Mouse (Mus musculus): ENCODE data around the gene Ubiad1. TPM values are rescaled to one million over a fixed set of nuclear protein-coding genes. Genes with fewer than 3 reads are reported as not detected.

Gene Ubiad1
- polyA plus RNA-seq, 1 experiment from 2014 or later, result 21.7 TPM

DNA sequence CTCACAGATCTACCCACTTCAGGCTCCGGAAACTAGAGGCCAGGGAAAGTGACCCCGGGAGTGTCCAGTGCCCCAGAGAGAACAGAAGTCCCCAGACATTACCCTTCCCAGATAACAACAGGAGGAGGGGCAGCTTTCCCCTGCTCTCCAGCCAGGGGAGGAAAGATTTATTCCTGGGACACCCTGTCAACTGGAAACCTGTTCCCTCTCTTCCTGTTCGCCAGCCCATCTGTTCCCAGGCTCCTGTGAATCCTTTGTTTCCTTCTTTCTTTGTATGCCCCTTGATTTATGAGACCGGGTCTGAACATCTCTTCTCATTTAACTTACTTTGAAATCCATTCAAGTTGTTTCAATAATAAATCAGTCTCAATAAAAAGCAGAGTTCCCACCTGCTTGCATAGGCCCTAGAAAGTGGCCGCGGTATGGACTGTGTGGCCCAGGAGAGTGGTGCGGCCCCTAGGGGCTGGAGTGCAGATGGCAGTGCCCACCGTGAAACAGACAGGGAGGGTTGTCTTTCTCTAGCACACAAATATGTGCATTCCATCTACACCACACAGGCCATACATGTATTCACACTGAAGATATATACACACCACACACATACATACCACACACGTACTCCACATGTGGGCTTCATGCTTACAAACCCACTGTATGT lies 45.0 kb downstream of the Ubiad1 start:
- 67% methylated on average over 9 of the region's 9 CpGs for WGBS

DNA sequence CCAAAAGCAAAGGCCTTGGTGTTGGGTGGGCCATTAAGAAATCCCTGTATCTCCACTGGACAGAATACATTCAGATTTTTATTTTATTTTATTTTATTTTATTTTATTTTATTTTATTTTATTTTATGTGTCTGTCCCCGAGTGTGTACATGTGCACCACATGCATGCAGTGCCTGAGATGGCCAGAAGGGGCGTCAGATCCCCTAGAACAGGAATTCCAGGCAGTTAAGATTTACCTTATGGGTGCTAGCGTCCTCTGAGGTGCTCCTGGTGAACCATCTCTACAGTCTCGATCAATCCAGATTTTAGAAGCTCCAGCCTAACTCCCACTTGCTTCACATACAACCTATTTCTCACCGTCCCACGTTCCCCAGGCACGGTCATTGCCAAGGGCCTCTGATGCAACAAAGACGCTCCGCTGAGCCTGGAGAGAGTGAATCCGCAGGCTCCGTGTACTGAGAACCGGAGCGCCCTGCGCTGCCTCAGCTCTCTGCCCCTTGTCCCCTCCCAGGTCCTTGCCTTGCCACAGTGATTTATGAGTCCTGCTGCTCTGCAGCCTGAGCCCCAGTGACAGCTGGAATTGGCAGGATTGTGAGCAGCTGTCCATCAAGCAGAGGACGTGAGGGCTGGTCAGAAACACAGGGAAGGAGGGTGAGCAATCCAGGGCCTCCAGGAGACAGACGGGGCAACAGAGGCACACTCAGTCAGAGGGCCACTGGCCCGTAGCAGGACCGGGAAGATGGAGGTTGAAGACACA lies 46.9 kb downstream of the Ubiad1 start:
- no peak for ATAC-seq (ENCODE audit: insufficient number of reproducible peaks, low FRiP score, low TSS enrichment, low read depth)
- H3K9ac ChIP-seq, result no peak overlapping the region
- no peaks in the 10 kb centered on the region for H3K36me3 ChIP-seq
- H3K27ac ChIP-seq (replicated peaks), result no peak overlapping the region
- WGBS, result 80% methylated on average over 18 of the region's 18 CpGs
- no peak overlapping the region for H3K4me3 ChIP-seq (replicated peaks)
- H3K9me3 ChIP-seq (replicated peaks), result no peaks in the 10 kb centered on the region
- peaks cover 10% of the 10 kb centered on the region for H3K27me3 ChIP-seq
- no peaks in the 10 kb centered on the region for H3K4me1 ChIP-seq
- no peak overlapping the region for H3K4me2 ChIP-seq (replicated peaks)

More for the DNA sequence above, 45.0 kb downstream of the Ubiad1 start:
- Histone ChIP-seq H3K4me3 (replicated peaks) (no peak overlapping the region), H3K27me3 (peaks cover 28% of the 10 kb centered on the region), H3K36me3 (no peaks in the 10 kb centered on the region), H3K9ac (no peak overlapping the region), H3K4me2 (replicated peaks) (no peak overlapping the region), H3K27ac (replicated peaks) (no peak overlapping the region), H3K9me3 (replicated peaks) (no peaks in the 10 kb centered on the region), H3K4me1 (peaks cover 5% of the 10 kb centered on the region; the same call in 1 of the 2 replicates)
- ATAC-seq (ENCODE audit: insufficient number of reproducible peaks, low FRiP score, low TSS enrichment, low read depth), result no peak

DNA sequence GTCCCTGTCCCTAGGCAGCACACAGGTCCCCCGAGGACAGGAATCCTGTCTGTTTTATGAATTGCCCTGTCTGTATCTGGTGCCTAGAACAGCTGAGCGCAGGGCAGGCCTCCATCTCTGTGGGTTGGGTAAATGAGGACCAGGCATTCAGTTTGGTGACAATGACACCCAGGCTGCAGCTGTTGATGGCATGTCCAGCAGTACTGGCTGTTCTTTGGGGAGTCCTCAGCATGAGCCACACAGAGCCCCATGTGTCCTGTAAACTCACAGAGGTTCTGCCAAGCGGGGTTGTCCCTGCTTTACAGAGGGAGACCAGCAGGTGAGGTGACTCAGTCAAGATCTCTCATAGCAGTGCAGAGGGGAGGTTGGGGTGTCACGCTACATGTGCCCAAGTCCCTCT lies 47.5 kb downstream of the Ubiad1 start:
- Histone ChIP-seq H3K4me3 (replicated peaks) (no peak overlapping the region), H3K4me1 (no peaks in the 10 kb centered on the region), H3K27ac (replicated peaks) (no peak overlapping the region), H3K27me3 (peaks cover 10% of the 10 kb centered on the region), H3K4me2 (replicated peaks) (no peak overlapping the region), H3K9me3 (replicated peaks) (no peaks in the 10 kb centered on the region), H3K9ac (no peak overlapping the region), H3K36me3 (no peaks in the 10 kb centered on the region)
- no peak for ATAC-seq (ENCODE audit: insufficient number of reproducible peaks, low FRiP score, low TSS enrichment, low read depth)
- WGBS, result 76% methylated on average over 4 of the region's 4 CpGs

DNA sequence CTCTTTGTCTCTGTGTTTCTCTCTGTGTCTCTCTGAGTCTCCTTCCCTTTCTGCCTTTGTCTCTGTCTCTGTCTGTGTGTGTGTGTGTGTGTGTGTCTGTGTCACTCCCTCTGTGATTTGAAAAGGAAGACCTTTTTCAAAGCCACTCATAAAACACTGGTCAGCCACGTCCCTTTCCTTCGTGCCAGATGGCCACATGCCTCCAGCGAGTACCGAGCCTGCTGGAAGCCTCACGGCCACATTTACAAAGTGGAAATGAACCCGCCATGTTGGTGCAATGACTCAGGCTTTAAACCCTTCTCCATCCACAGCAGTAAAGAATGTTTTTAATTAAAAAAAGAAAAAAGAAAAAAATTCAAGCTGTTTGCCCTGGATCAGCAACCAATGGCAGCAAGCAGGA lies 48.7 kb downstream of the Ubiad1 start:
- Histone ChIP-seq H3K36me3 (no peaks in the 10 kb centered on the region), H3K9ac (no peak overlapping the region), H3K4me2 (replicated peaks) (no peak overlapping the region), H3K27ac (replicated peaks) (no peak overlapping the region), H3K27me3 (no peaks in the 10 kb centered on the region), H3K9me3 (replicated peaks) (no peaks in the 10 kb centered on the region), H3K4me3 (replicated peaks) (no peak overlapping the region), H3K4me1 (no peaks in the 10 kb centered on the region)
- 53% methylated on average over 6 of the region's 6 CpGs for WGBS
- no peak for ATAC-seq (ENCODE audit: insufficient number of reproducible peaks, low FRiP score, low TSS enrichment, low read depth)

DNA sequence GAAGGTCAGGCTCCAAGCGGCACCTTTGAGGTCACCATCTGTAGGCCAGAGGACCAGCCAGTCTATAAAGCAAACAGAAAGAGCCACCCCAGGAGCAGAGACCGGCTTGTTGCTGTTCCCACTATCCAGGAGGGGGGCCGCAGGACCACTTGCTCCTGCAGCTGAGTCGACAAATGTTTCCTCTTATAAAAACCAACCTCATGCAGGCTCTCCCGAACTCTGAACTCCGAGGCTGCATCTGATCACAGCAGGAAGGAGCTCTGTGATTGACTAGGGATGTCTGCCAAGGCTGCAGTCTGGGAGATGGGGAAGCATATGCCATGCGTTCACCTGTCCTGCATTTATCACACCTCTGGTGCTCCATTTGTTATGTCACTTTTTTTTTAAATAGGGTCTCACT lies 49.4 kb downstream of the Ubiad1 start:
- no peaks in the 10 kb centered on the region for H3K4me1 ChIP-seq
- no peaks in the 10 kb centered on the region for H3K27me3 ChIP-seq
- no peak overlapping the region for H3K4me3 ChIP-seq (replicated peaks)
- 35% methylated on average over 7 of the region's 7 CpGs for WGBS
- H3K9ac ChIP-seq, result no peak overlapping the region
- no peaks in the 10 kb centered on the region for H3K36me3 ChIP-seq
- no peaks in the 10 kb centered on the region for H3K9me3 ChIP-seq (replicated peaks)
- no peak overlapping the region for H3K4me2 ChIP-seq (replicated peaks)
- no peak overlapping the region for H3K27ac ChIP-seq (replicated peaks)
- no peak for ATAC-seq (ENCODE audit: insufficient number of reproducible peaks, low FRiP score, low TSS enrichment, low read depth)

DNA sequence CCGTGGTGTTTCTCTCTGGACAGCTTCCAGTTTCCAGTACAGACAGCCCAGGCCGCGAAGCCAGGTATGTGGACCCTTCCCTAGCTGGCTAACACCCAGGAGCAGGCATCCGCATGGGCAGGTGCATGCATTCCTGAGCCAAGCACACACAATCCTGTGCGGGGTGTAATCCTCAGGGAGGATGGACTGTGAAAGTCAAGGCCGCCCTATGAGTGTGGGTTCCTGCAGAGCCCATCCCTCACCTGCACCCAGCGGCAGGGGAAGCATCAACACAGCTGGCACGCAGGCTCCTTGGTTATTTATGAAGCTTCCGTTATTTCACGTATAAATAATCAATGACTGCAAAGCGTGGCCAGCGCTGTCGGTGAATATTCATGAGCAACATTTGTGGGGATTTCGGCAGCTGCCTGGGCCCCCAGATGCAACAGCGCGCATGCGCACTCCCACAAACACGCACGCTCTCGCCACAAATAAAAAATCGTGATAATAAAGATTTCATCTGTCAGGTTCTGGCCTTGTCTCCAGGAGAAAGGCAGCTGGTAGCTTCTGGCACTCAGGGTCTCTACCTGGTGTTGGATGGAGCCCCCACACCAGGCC lies 52.8 kb downstream of the Ubiad1 start:
- Histone ChIP-seq H3K4me2 (replicated peaks) (no peak overlapping the region), H3K9ac (no peak overlapping the region), H3K4me3 (replicated peaks) (no peak overlapping the region), H3K27ac (replicated peaks) (no peak overlapping the region), H3K4me1 (no peaks in the 10 kb centered on the region), H3K9me3 (replicated peaks) (no peaks in the 10 kb centered on the region), H3K27me3 (no peaks in the 10 kb centered on the region), H3K36me3 (no peaks in the 10 kb centered on the region)
- no peak for ATAC-seq (ENCODE audit: insufficient number of reproducible peaks, low FRiP score, low TSS enrichment, low read depth)
- 65% methylated on average over 21 of the region's 21 CpGs for WGBS

DNA sequence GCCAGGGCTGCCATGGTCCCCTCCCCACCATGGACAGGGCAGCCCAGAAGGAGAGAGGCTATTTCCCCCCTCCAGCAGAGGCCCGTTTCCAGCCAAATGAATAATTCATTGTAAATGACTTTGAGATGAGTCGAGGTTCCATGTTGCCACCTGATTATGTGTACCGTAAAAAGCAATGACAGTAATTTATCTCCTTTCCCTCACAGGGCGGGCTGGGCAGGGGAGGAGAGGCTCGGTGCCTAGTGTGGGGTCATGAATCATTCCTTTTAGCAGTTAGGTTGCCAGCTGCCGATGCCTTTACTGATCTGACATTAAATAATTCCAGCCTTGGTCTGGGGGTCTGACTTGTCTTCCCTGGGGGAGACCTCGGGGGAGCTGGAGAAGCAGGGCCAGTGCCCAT lies 54.9 kb downstream of the Ubiad1 start:
- ATAC-seq (ENCODE audit: insufficient number of reproducible peaks, low FRiP score, low TSS enrichment, low read depth), result no peak
- Histone ChIP-seq H3K27ac (replicated peaks) (no peak overlapping the region), H3K27me3 (no peaks in the 10 kb centered on the region), H3K4me3 (replicated peaks) (no peak overlapping the region), H3K4me1 (no peaks in the 10 kb centered on the region), H3K9ac (no peak overlapping the region), H3K4me2 (replicated peaks) (no peak overlapping the region), H3K9me3 (replicated peaks) (no peaks in the 10 kb centered on the region), H3K36me3 (no peaks in the 10 kb centered on the region)
- WGBS, result 70% methylated on average over 6 of the region's 7 CpGs

DNA sequence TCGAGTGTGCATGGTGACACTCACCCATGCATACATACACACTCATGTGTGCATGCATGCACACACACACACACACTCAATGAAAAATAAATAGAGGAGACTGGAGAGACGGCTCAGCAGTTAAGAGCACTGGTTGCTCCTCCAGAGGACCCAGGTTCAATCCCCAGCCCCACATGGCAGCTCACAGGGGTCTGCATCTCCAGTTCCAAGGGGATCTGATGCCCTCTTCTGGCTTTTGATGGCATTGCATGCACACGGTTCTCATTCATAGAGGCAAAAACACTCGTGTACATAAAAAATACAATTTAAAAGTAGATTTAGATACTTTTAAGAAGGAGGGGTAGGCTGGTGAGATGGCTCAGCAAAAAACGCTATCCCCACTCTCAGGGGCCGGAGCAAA lies 55.5 kb downstream of the Ubiad1 start:
- H3K36me3 ChIP-seq, result no peaks in the 10 kb centered on the region
- H3K27me3 ChIP-seq, result no peaks in the 10 kb centered on the region
- no peaks in the 10 kb centered on the region for H3K4me1 ChIP-seq
- no peak for ATAC-seq (ENCODE audit: insufficient number of reproducible peaks, low FRiP score, low TSS enrichment, low read depth)
- no peak overlapping the region for H3K27ac ChIP-seq (replicated peaks)
- H3K4me2 ChIP-seq (replicated peaks), result no peak overlapping the region
- H3K4me3 ChIP-seq (replicated peaks), result no peak overlapping the region
- 60% methylated on average over 6 of the region's 6 CpGs for WGBS
- no peaks in the 10 kb centered on the region for H3K9me3 ChIP-seq (replicated peaks)
- H3K9ac ChIP-seq, result no peak overlapping the region

DNA sequence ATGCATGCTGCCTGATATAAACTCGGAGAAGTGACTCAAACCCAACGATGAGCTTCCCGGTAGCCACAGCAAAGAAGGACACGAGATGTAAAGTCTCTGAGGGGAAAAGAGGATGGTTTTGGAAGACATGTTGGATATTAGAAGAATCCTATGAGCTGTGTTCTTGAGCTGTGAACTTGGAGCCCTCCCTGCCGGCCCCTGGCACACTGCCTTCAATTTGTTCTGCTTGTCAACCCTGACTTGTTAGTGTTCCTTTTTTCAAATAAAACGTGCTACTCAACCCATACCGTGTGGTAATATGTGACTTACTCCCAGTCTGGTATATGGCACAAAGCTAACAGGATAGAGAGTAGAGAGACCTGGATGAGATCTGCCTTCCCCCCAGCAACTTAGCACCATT lies 59.3 kb downstream of the Ubiad1 start:
- no peaks in the 10 kb centered on the region for H3K27me3 ChIP-seq
- no peak overlapping the region for H3K27ac ChIP-seq (replicated peaks)
- no peak for ATAC-seq (ENCODE audit: insufficient number of reproducible peaks, low FRiP score, low TSS enrichment, low read depth)
- no peaks in the 10 kb centered on the region for H3K4me1 ChIP-seq
- no peak overlapping the region for H3K4me3 ChIP-seq (replicated peaks)
- no peak overlapping the region for H3K4me2 ChIP-seq (replicated peaks)
- H3K36me3 ChIP-seq, result no peaks in the 10 kb centered on the region
- H3K9ac ChIP-seq, result no peak overlapping the region
- WGBS, result 71% methylated on average over 7 of the region's 7 CpGs
- no peaks in the 10 kb centered on the region for H3K9me3 ChIP-seq (replicated peaks)

Measured in embryonic facial prominence, embryonic 15.5 days (tissue).